Mouse (Mus musculus): ENCODE measurements around the gene Uba6. TPM values are rescaled to one million over a fixed set of nuclear protein-coding genes. Genes with fewer than 3 reads are reported as not detected.

Uba6 gene
- polyA plus RNA-seq, 1 experiment, result 72.6 TPM

GRCm38 (mm10) chr5:86071538-86071937, 101.1 kb downstream of the Uba6 start, which contains the start of gene Stap1:
TSS of gene Stap1 (plus strand) at chr5:86071746.
- Histone ChIP-seq H3K36me3 (ENCODE audit: control insufficient read depth, insufficient read depth, low read length, poor library complexity, severe bottlenecking) (no peaks in the 10 kb centered on the region), H3K4me1 (ENCODE audit: control insufficient read depth, insufficient read depth, low read length) (no peaks in the 10 kb centered on the region), H3K9me3 (replicated peaks; ENCODE audit: control insufficient read depth, insufficient read depth, low read length, poor library complexity, severe bottlenecking) (no peaks in the 10 kb centered on the region), H3K27ac (ENCODE audit: insufficient read depth, low read length) (no peak within 1 kb of the TSS), H3K27me3 (ENCODE audit: control insufficient read depth, insufficient read depth, low read length, poor library complexity, severe bottlenecking) (no peaks in the 10 kb centered on the region), H3K4me3 (ENCODE audit: low read depth, low read length) (no peak within 1 kb of the TSS), H3K9ac (ENCODE audit: low read depth, poor library complexity, severe bottlenecking) (no peak within 1 kb of the TSS)
- no peak for TF ChIP-seq CTCF (IDR thresholded peaks at IDR 0.05; ENCODE audit: low read depth, low read length)
- no peak for TF ChIP-seq POLR2A (IDR thresholded peaks at IDR 0.05; ENCODE audit: insufficient read depth, low read length)
- no peak for TF ChIP-seq EP300 (IDR thresholded peaks at IDR 0.05; ENCODE audit: insufficient read depth, low read depth, low read length)

- TF ChIP-seq CTCF (IDR thresholded peaks at IDR 0.05; ENCODE audit: low read depth, low read length) (no peak), POLR2A (IDR thresholded peaks at IDR 0.05; ENCODE audit: insufficient read depth, low read length) (no peak), EP300 (IDR thresholded peaks at IDR 0.05; ENCODE audit: insufficient read depth, low read depth, low read length) (no peak)
- Histone ChIP-seq H3K9me3 (replicated peaks; ENCODE audit: control insufficient read depth, insufficient read depth, low read length, poor library complexity, severe bottlenecking) (no peaks in the 10 kb centered on the region), H3K4me1 (ENCODE audit: control insufficient read depth, insufficient read depth, low read length) (no peaks in the 10 kb centered on the region), H3K9ac (ENCODE audit: low read depth, poor library complexity, severe bottlenecking) (no peak overlapping the region), H3K27ac (ENCODE audit: insufficient read depth, low read length) (no peak overlapping the region), H3K4me3 (ENCODE audit: low read depth, low read length) (no peak overlapping the region), H3K36me3 (ENCODE audit: control insufficient read depth, insufficient read depth, low read length, poor library complexity, severe bottlenecking) (no peaks in the 10 kb centered on the region), H3K27me3 (ENCODE audit: control insufficient read depth, insufficient read depth, low read length, poor library complexity, severe bottlenecking) (no peaks in the 10 kb centered on the region)
Measured at GRCm38 (mm10) chr5:86069121-86069520, 103.5 kb downstream of the Uba6 start.

DNA sequence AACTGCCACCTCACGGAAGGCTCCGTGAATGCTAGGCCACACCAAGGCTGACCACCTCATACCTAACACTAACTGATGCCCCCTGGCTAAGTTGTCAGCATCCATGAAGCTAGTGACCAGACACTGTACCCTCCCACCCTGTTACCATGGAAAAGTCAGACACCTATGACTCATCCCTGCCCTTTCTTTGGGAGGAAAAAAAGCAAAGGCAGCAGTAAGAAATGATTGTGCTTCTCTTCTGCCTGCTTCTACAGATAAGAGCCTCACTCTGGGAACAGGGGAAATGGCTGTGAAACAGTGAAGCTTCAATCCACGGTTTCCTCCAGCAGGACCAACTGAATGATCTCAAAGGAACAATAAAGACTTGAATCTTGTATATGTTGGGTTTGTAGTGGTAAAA, 104.2 kb downstream of the Uba6 start:
- H3K4me1 ChIP-seq (ENCODE audit: control insufficient read depth, insufficient read depth, low read length), result no peaks in the 10 kb centered on the region
- H3K36me3 ChIP-seq (ENCODE audit: control insufficient read depth, insufficient read depth, low read length, poor library complexity, severe bottlenecking), result no peaks in the 10 kb centered on the region
- TF ChIP-seq CTCF (IDR thresholded peaks at IDR 0.05; ENCODE audit: low read depth, low read length), result no peak
- H3K9ac ChIP-seq (ENCODE audit: low read depth, poor library complexity, severe bottlenecking), result no peak overlapping the region
- H3K4me3 ChIP-seq (ENCODE audit: low read depth, low read length), result no peak overlapping the region
- H3K27me3 ChIP-seq (ENCODE audit: control insufficient read depth, insufficient read depth, low read length, poor library complexity, severe bottlenecking), result no peaks in the 10 kb centered on the region
- H3K9me3 ChIP-seq (replicated peaks; ENCODE audit: control insufficient read depth, insufficient read depth, low read length, poor library complexity, severe bottlenecking), result no peaks in the 10 kb centered on the region
- H3K27ac ChIP-seq (ENCODE audit: insufficient read depth, low read length), result no peak overlapping the region

DNA sequence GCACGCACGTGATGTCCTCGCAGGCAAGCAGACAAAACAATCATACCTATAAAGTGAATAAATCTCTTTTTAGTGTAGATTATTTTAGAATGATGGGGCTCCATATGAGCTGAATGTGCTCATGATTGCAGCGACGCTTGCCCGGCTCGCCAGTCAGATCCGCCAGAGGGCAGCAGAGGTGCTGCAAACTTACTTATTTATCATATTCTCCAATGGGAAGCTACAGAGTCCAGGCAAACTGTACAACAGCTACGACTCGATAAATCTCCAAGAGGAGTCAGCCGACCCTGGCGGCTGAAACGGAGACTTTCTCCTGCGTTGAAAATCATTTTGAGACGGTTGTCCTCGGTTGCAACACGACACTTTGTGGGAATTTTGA, 106.1 kb downstream of the Uba6 start:
- peak overlapping the region; percentile 39; the same call in 1 of the 2 replicates for H3K27ac ChIP-seq (ENCODE audit: insufficient read depth, low read length)
- peak overlapping the region; percentile 64 for H3K4me3 ChIP-seq (ENCODE audit: low read depth, low read length)
- H3K27me3 ChIP-seq (ENCODE audit: control insufficient read depth, insufficient read depth, low read length, poor library complexity, severe bottlenecking), result no peaks in the 10 kb centered on the region
- H3K9ac ChIP-seq (ENCODE audit: low read depth, poor library complexity, severe bottlenecking), result peak overlapping the region; percentile 68
- no peaks in the 10 kb centered on the region for H3K36me3 ChIP-seq (ENCODE audit: control insufficient read depth, insufficient read depth, low read length, poor library complexity, severe bottlenecking)
- H3K9me3 ChIP-seq (replicated peaks; ENCODE audit: control insufficient read depth, insufficient read depth, low read length, poor library complexity, severe bottlenecking), result no peaks in the 10 kb centered on the region
- TF ChIP-seq CTCF (IDR thresholded peaks at IDR 0.05; ENCODE audit: low read depth, low read length), result peak; percentile 83
- TF ChIP-seq EP300 (IDR thresholded peaks at IDR 0.05; ENCODE audit: insufficient read depth, low read depth, low read length), result no peak
- TF ChIP-seq POLR2A (IDR thresholded peaks at IDR 0.05; ENCODE audit: insufficient read depth, low read length), result no peak
- no peaks in the 10 kb centered on the region for H3K4me1 ChIP-seq (ENCODE audit: control insufficient read depth, insufficient read depth, low read length)

DNA sequence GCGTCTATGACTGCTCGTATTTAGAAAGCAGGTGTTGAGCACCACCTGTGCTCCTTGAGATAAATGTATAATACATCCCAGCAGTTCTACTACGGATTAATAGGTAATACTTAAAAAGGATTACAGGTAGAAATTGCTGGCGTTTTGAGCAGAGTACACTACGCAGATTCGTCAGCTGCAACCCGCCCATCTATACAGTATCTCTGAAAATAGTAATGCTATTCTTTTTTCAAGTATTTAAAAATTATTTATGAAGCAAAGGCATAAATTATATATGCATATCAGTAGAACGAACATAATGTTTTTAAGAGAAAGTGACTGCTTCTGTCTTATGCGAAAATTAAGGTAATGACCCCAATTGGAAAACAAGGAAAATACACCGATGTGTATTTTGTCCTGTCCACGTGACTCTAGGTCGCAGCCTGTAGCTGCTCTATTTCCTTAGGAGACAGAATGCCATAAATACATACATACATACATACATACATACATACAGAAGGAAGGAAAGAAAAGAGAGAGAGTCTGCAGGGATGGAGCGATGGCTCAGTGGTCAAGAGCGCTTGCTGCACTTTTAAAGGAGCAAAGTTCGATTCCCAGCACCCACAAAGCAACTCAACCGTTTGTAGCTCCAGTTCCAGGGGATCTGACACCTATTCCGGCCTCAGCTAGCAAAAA, 106.6 kb downstream of the Uba6 start:
- Histone ChIP-seq H3K27me3 (ENCODE audit: control insufficient read depth, insufficient read depth, low read length, poor library complexity, severe bottlenecking) (no peaks in the 10 kb centered on the region), H3K9me3 (replicated peaks; ENCODE audit: control insufficient read depth, insufficient read depth, low read length, poor library complexity, severe bottlenecking) (no peaks in the 10 kb centered on the region), H3K9ac (ENCODE audit: low read depth, poor library complexity, severe bottlenecking) (peak overlapping the region; percentile 68), H3K27ac (ENCODE audit: insufficient read depth, low read length) (peak overlapping the region; percentile 39; the same call in 1 of the 2 replicates), H3K4me1 (ENCODE audit: control insufficient read depth, insufficient read depth, low read length) (no peaks in the 10 kb centered on the region), H3K4me3 (ENCODE audit: low read depth, low read length) (peak overlapping the region; percentile 64), H3K36me3 (ENCODE audit: control insufficient read depth, insufficient read depth, low read length, poor library complexity, severe bottlenecking) (no peaks in the 10 kb centered on the region)
- TF ChIP-seq EP300 (IDR thresholded peaks at IDR 0.05; ENCODE audit: insufficient read depth, low read depth, low read length), result no peak
- no peak for TF ChIP-seq CTCF (IDR thresholded peaks at IDR 0.05; ENCODE audit: low read depth, low read length)
- no peak for TF ChIP-seq POLR2A (IDR thresholded peaks at IDR 0.05; ENCODE audit: insufficient read depth, low read length)

DNA sequence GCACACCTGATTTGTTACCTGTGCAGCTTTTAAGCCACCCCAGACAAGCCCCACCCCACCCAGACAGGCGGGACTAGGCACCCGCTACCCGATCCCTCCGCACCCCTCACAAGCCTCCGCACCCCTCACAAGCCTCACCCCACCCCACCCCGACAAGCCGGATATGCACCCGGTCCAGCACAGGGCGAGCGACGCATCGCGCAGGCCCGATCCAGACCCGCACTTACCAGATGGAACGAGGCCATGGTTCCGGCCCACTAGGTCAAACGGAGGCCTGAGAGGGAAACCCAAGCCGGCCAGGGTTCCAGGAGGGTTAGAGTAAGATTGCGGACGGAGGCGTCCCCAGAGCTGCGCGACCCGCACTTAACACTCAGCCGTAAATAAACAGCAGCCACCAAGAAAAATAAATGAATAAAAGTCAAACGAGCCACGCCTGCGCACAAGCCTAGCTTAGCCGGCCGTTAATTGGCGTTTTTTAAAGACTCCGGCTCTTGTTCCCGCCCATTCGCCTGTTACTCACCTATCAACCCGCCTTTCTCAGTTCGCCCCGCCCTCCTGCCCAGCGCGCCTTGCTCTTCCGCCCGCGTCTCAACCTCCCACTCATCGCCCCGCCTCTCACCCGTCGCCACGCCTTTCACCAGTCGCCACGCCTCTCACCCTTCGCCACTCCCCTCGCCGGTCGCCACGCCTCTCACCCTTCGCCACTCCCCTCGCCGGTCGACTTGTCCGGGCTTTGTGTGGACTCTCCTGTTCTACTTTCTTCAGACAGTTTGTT, 107.3 kb downstream of the Uba6 start, which contains the start of gene Cenpc1:
Gene Cenpc1 (minus strand): TSS at position 483 of the 775 bp plus-strand sequence.
- Histone ChIP-seq H3K27me3 (ENCODE audit: control insufficient read depth, insufficient read depth, low read length, poor library complexity, severe bottlenecking) (no peaks in the 10 kb centered on the region), H3K27ac (ENCODE audit: insufficient read depth, low read length) (peak within 1 kb of the TSS; percentile 86), H3K9me3 (replicated peaks; ENCODE audit: control insufficient read depth, insufficient read depth, low read length, poor library complexity, severe bottlenecking) (no peaks in the 10 kb centered on the region), H3K9ac (ENCODE audit: low read depth, poor library complexity, severe bottlenecking) (peak within 1 kb of the TSS; percentile 90), H3K4me1 (ENCODE audit: control insufficient read depth, insufficient read depth, low read length) (no peaks in the 10 kb centered on the region), H3K4me3 (ENCODE audit: low read depth, low read length) (peak within 1 kb of the TSS; percentile 95), H3K36me3 (ENCODE audit: control insufficient read depth, insufficient read depth, low read length, poor library complexity, severe bottlenecking) (no peaks in the 10 kb centered on the region)
- TF ChIP-seq EP300 (IDR thresholded peaks at IDR 0.05; ENCODE audit: insufficient read depth, low read depth, low read length) (no peak), POLR2A (IDR thresholded peaks at IDR 0.05; ENCODE audit: insufficient read depth, low read length) (peak; percentile 40)

All from ES-Bruce4 (cell line).